ENCODE assay signal across 10 mouse cellular contexts in genomic region chr12:85523421-85524192, GRCm38 (mm10). TPM values are rescaled to one million over a fixed set of nuclear protein-coding genes. Genes with fewer than 3 reads are reported as not detected.
DNase-seq lines count a peak whose midpoint lies in the region; ATAC-seq and TF ChIP-seq lines count a peak whose summit lies in the region.
"Had no signal": no experiment of that assay in that cellular context is flagged by ENCODE, and none has a peak within 500 bp of the region (broad histone marks: within the 10 kb centered on the region; RNA-seq: fewer than 3 reads in every experiment).

No protein-coding gene starts in this region.

- peak; percentile 32 to 69 for DNase-seq in heart, adult 18-20 months
- DNase-seq in heart, postnatal 4 days = no peak
- DNase-seq in liver, adult 2 months (ENCODE audit: extremely low read depth, low read depth, low spot score) = peak; percentile 38
- DNase-seq in midbrain, embryonic 14.5 days = no peak
- DNase-seq in frontal cortex, postnatal 14 days (ENCODE audit: low spot score in 2 of 2) = no peak
- DNase-seq in forebrain, postnatal 0 days = no peak
- DNase-seq: gastrocnemius, postnatal 10 days had no signal

- H3K9me3 ChIP-seq in liver, embryonic 12.5 days (replicated peaks) = no peaks in the 10 kb centered on the region
- no peaks in the 10 kb centered on the region for H3K9me3 ChIP-seq in midbrain, embryonic 14.5 days (ENCODE audit: control insufficient read depth, low read length)
- H3K9me3 ChIP-seq in forebrain, postnatal 0 days (ENCODE audit: low read length) = no peaks in the 10 kb centered on the region
- H3K9me3 ChIP-seq: limb, embryonic 12.5 days had no signal

- no peak overlapping the region for H3K4me2 ChIP-seq in liver, embryonic 12.5 days
- H3K4me2 ChIP-seq in midbrain, embryonic 14.5 days (ENCODE audit: low read length) = no peak overlapping the region
- no peak overlapping the region for H3K4me2 ChIP-seq in forebrain, postnatal 0 days (ENCODE audit: low read depth)
- H3K4me2 ChIP-seq: limb, embryonic 12.5 days had no signal

- H3K4me1 ChIP-seq in liver, adult 2 months (ENCODE audit: control insufficient read depth, insufficient read depth, low read length) = peaks cover 4% of the 10 kb centered on the region; the same call in 1 of the 2 replicates
- no peaks in the 10 kb centered on the region for H3K4me1 ChIP-seq in liver, embryonic 12.5 days
- peaks cover 39% of the 10 kb centered on the region for H3K4me1 ChIP-seq in bone marrow macrophage, adult 2 months (ENCODE audit: control insufficient read depth, insufficient read depth, low read length)
- H3K4me1 ChIP-seq in midbrain, embryonic 14.5 days (ENCODE audit: control insufficient read depth, insufficient read depth, low read length) = peaks cover 3% of the 10 kb centered on the region; the same call in 1 of the 2 replicates
- no peaks in the 10 kb centered on the region for H3K4me1 ChIP-seq in forebrain, postnatal 0 days (ENCODE audit: insufficient read depth)

- no peaks in the 10 kb centered on the region for H3K79me2 ChIP-seq in liver, adult 2 months (ENCODE audit: control insufficient read depth, insufficient read depth, low read length)

- H3K36me3 ChIP-seq in liver, adult 2 months (ENCODE audit: control insufficient read depth, insufficient read depth, low read length) = no peaks in the 10 kb centered on the region
- H3K36me3 ChIP-seq in liver, embryonic 12.5 days = no peaks in the 10 kb centered on the region
- H3K36me3 ChIP-seq in midbrain, embryonic 14.5 days (ENCODE audit: control insufficient read depth, insufficient read depth, low read length) = no peaks in the 10 kb centered on the region
- no peaks in the 10 kb centered on the region for H3K36me3 ChIP-seq in forebrain, postnatal 0 days (ENCODE audit: insufficient read depth)
- H3K36me3 ChIP-seq: limb, embryonic 12.5 days had no signal

- ATAC-seq in liver, embryonic 12.5 days = no peak
- ATAC-seq in midbrain, embryonic 14.5 days (ENCODE audit: low FRiP score, low TSS enrichment) = no peak
- ATAC-seq in forebrain, postnatal 0 days = no peak

- no peak overlapping the region for H3K4me3 ChIP-seq in liver, adult 2 months (ENCODE audit: insufficient read depth, low read depth, low read length)
- H3K4me3 ChIP-seq in liver, embryonic 12.5 days = no peak overlapping the region
- peak overlapping the region; percentile 9; the same call in 1 of the 2 replicates for H3K4me3 ChIP-seq in bone marrow macrophage, adult 2 months (ENCODE audit: insufficient read depth, low read length)
- H3K4me3 ChIP-seq in midbrain, embryonic 14.5 days (replicated peaks; ENCODE audit: low read depth, low read length) = no peak overlapping the region
- no peak overlapping the region for H3K4me3 ChIP-seq in forebrain, postnatal 0 days (ENCODE audit: low read depth, low read length)
- H3K4me3 ChIP-seq: limb, embryonic 12.5 days had no signal

- no peak for TF ChIP-seq POLR2A in liver, adult 2 months (IDR thresholded peaks at IDR 0.05; ENCODE audit: extremely low read depth, insufficient read depth, low read length)
- TF ChIP-seq POLR2A in bone marrow macrophage, adult 2 months (IDR thresholded peaks at IDR 0.05; ENCODE audit: borderline replicate concordance, low read depth, low read length) = no peak

- no peak overlapping the region for H3K9ac ChIP-seq in liver, adult 2 months (ENCODE audit: low read depth, low read length)
- H3K9ac ChIP-seq in liver, embryonic 12.5 days = no peak overlapping the region
- H3K9ac ChIP-seq in midbrain, embryonic 14.5 days (replicated peaks; ENCODE audit: low read length) = no peak overlapping the region
- no peak overlapping the region for H3K9ac ChIP-seq in forebrain, postnatal 0 days
- H3K9ac ChIP-seq: limb, embryonic 12.5 days had no signal

- no peak for TF ChIP-seq CTCF in liver, adult 2 months (IDR thresholded peaks at IDR 0.05; ENCODE audit: low read depth, low read length)
- TF ChIP-seq CTCF in bone marrow macrophage, adult 2 months (IDR thresholded peaks at IDR 0.05; ENCODE audit: low read depth, low read length) = no peak
- TF ChIP-seq CTCF in forebrain, postnatal 0 days (IDR thresholded peaks at IDR 0.05; ENCODE audit: low read depth) = no peak

- WGBS in liver, adult 2 months = 66% methylated on average over 14 of the region's 14 CpGs
- 47% methylated on average over 14 of the region's 14 CpGs for WGBS in liver, embryonic 12.5 days (ENCODE audit: insufficient replicate concordance)
- 56% methylated on average over 14 of the region's 14 CpGs for WGBS in midbrain, embryonic 14.5 days
- 52% methylated on average over 14 of the region's 14 CpGs for WGBS in forebrain, postnatal 0 days

- H3K27ac ChIP-seq in liver, adult 2 months (replicated peaks; ENCODE audit: insufficient read depth, low read depth, low read length) = 0 out of 2 replicates have a peak overlapping the region, but pooled peaks have one; percentile 38
- no peak overlapping the region for H3K27ac ChIP-seq in liver, embryonic 12.5 days
- H3K27ac ChIP-seq in bone marrow macrophage, adult 2 months (ENCODE audit: insufficient read depth, low read depth, low read length) = peak overlapping the region; percentile 59
- H3K27ac ChIP-seq in midbrain, embryonic 14.5 days (replicated peaks; ENCODE audit: low read depth, low read length) = 0 out of 2 replicates have a peak overlapping the region, but pooled peaks have one; percentile 14
- H3K27ac ChIP-seq in forebrain, postnatal 0 days (ENCODE audit: low read depth, low read length) = no peak overlapping the region
- H3K27ac ChIP-seq: limb, embryonic 12.5 days had no signal

- H3K27me3 ChIP-seq in liver, adult 2 months (ENCODE audit: control insufficient read depth, insufficient read depth, low read length) = no peaks in the 10 kb centered on the region
- no peaks in the 10 kb centered on the region for H3K27me3 ChIP-seq in liver, embryonic 12.5 days (replicated peaks)
- no peaks in the 10 kb centered on the region for H3K27me3 ChIP-seq in midbrain, embryonic 14.5 days (ENCODE audit: control insufficient read depth, insufficient read depth, low read length)
- no peaks in the 10 kb centered on the region for H3K27me3 ChIP-seq in forebrain, postnatal 0 days (ENCODE audit: insufficient read depth, low read length)
- H3K27me3 ChIP-seq: limb, embryonic 12.5 days had no signal

RNA-seq across cellular contexts. Expression of gene Fos, which starts 49.9 kb away (rescaled TPM):
- total RNA-seq in heart, adult 18-20 months (2021) = 1 to 10 TPM; 2.1 to 5.4 TPM
- total RNA-seq in heart, postnatal 4 days (2021) = 1 to 10 TPM; 5.6 to 9.9 TPM
- 0.67 and 1.2 TPM in 2 replicates for total RNA-seq in liver, adult 2 months (2014; rRNA removed)
- 0.49 and 0.65 TPM in 2 replicates for polyA plus RNA-seq in liver, adult 2 months (2012; rRNA removed)
- 1.4 and 1.5 TPM in 2 replicates for polyA plus RNA-seq in liver, embryonic 12.5 days (2016; fragmentation: Nextera tagmentation; extraction: Ambion mirVana)
- polyA plus RNA-seq in bone marrow macrophage, adult 2 months (2012; ENCODE audit: insufficient read depth, insufficient read length, missing spikeins) = 64.0 and 65.2 TPM in 2 replicates
- 1.1 and 1.2 TPM in 2 replicates for polyA plus RNA-seq in midbrain, embryonic 14.5 days (2014; fragmentation: Nextera tagmentation; extraction: Ambion mirVana)
- total RNA-seq in forebrain, postnatal 0 days (2014; rRNA removed) = 14.2 and 18.0 TPM in 2 replicates
- 9.3 and 9.6 TPM in 2 replicates for polyA plus RNA-seq in forebrain, postnatal 0 days (2015; fragmentation: Nextera tagmentation; extraction: Ambion mirVana)

Comparison
In these comparisons a context has a peak if more than half of its experiments do, and no peak if none do; other contexts are left out.
1. DNase-seq: peak in heart, adult 18-20 months (2 of 2) and liver, adult 2 months (single experiment); none in heart, postnatal 4 days (single experiment), midbrain, embryonic 14.5 days (single experiment), frontal cortex, postnatal 14 days (0 of 2) and forebrain, postnatal 0 days (single experiment).
2. H3K27ac ChIP-seq: peak in liver, adult 2 months (single experiment), bone marrow macrophage, adult 2 months (single experiment) and midbrain, embryonic 14.5 days (single experiment); none in liver, embryonic 12.5 days (single experiment) and forebrain, postnatal 0 days (single experiment).